Mouse (Mus musculus) kidney, adult 2 months (tissue): Measurements from ENCODE around the gene Dio1.

Experiments used
- CTCF ChIP-seq: fragments of 200-500 bp; conservative IDR thresholded peaks from 2 replicates; pipeline ENCODE4 v1.5.1; 2011; ENCODE audit warnings: low read depth, mild to moderate bottlenecking, control low read depth, low read length, moderate library complexity, mixed read lengths; ENCODE audit not compliant: insufficient read depth, insufficient read length
- POLR2A ChIP-seq: fragments of 200-500 bp; IDR thresholded peaks from one replicate; pipeline ENCODE4 v1.6.1; 2011; ENCODE audit warnings: low read depth, low read length, control low read depth

DNA sequence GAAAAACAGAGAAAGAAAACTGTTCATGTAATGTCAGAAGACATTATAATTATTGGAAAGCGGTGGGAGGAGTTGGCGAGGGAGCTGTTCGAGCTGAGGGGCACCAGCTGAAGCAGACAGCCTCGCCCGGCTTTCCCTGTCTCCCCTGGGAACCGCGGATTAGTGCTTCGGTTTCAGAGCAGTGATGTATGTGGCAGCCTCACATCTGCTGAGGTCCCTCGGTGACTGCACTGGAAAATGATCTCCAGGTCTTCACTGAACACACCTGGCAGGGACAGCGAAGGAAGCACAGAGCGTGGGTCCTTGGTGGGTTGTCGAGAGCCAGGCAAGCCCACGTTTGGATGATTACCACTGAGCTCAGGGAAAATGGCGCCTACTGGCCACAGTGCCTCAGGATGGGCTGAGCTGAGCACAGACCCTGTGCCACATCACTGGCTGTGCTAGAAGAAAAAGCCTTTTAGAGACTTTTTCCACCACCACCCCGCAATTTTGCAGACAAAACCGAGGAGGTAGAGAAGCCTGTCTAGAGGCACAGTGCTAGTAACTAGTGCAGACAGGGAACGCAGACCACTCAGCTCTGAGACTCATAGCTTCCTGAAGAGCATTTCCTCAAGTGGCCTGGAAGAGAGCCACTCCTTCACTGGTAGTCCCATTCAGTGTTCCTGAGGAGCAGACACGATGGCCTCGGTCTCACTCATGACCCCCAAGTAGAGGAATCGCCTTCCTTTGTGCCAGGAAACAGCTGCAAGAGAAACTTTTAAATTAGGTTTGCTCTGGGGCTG is 41.8 kb upstream of the Dio1 start:
- TF ChIP-seq CTCF (no peak), POLR2A (no peak)
